Mouse (Mus musculus) Muller cell, postnatal 12 days (primary cell): ENCODE data around the gene Map1lc3b.

Experiments used
- DNase-seq: peaks from one replicate; pipeline ENCODE4 v3.0.0-alpha.2; 2015; ENCODE audit errors: inconsistent ontology term

Map1lc3b gene

GRCm38 (mm10) chr8:121607661-121608060, 17.5 kb downstream of the Map1lc3b start:
- DNase-seq: no peak

- no peak for DNase-seq
These were observed 19.1 kb downstream of the Map1lc3b start for GRCm38 (mm10) chr8:121609251-121609650.

DNA sequence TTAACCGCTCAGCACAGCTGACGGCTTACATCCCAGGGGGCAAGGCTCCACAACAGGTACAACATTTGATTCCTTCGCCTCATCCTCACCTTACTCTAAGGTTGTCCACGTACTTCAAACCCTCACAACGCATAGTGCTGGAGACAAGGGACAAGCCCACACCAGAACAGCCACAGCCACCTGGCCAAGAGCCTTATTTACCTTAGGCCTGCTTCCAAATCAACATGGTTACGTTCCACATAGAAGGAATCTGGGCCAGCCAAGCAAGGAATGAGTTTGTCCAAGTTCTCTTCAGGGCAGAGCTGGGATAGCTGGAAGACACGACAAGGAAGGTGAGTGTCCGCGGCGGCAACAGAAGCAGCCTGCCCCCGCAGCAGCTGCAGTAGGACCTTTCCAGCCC, 19.8 kb downstream of the Map1lc3b start:
- no peak for DNase-seq

- DNase-seq: no peak
These were observed 23.3 kb downstream of the Map1lc3b start for GRCm38 (mm10) chr8:121613419-121613818.

DNA sequence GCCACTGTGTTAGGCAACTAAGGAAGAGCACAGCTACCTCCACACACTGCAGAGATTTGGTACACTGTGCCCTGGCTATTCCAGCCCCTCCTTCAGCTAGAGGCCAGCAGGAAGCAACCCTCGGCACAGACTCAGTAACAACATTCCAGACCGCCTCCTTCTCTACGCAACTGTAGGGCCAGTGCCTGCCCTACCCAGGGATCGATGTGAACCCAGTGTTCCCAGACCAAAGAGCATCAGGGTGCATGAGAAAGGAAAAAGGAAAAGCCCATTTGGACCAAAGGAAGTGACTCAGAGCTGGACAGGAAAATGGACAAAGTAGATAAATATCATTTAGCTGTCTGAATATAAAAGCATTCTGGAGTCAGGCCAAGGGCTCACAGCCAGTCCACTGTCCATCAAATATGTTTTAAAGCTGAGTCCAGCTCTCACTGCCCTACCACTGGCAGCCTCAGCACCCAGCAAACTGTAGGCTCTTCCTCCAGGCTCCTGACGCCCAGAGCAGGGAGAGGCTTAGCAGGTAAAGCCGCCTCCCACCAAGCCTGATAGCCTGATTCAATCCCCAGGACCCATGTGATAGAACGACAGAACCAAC, 29.3 kb downstream of the Map1lc3b start:
- DNase-seq: peak; percentile 64

DNA sequence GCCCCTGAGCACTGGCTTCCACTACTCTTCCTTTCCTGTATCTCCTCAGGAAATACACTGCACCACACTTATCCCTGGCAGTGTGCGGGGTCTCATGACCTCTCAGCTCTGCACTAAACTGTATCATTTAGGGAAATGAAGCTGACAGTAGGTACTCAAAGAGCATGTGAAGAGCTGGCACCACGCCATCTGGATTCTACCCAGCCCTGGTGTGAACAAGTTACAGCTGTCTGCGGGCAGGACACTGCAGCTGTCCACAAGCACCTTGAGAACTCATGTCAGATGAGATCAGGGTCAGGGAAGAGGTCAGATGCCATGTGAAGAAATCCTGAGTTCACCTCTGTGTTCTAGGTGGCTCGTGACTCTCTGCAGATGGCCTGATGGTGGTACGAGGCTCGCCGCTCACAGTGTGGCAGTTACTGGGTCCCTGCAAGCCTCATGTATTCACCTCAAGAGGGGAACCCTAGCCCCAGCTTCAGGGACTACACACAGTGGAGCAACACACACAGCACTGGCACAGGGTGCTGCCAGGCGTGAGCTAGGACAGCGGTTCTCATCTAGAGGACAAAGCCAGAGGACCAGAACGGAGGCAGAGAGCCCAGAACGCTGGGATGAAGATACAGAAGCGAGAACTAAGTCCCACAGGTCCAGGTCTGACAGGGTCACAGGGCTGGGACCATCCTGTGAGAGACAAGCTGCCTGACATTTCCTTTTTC, 30.8 kb downstream of the Map1lc3b start:
- no peak for DNase-seq

DNA sequence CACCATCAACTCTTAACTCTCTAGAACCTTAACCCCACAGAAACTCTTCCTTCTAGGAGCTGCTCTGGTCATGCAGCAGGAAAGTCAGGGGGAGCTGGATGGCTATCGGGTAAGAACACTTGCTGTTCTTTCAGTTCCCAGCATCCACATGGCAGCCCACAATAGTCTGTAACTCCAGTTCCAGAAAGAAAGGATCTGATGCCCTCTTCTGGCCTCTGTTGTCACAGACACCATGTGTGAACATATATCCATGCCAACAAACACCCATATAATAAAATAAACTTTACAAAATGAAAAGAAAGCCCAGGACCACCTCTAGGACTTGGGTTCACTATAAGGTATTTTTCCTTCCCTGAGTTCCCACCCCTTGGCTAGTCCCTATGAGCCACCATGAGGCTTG, 31.7 kb downstream of the Map1lc3b start:
- DNase-seq: no peak

- no peak for DNase-seq
These were observed 32.9 kb downstream of the Map1lc3b start for GRCm38 (mm10) chr8:121623043-121623442.

- no peak for DNase-seq
These were observed 38.5 kb downstream of the Map1lc3b start for GRCm38 (mm10) chr8:121628681-121629080.

DNA sequence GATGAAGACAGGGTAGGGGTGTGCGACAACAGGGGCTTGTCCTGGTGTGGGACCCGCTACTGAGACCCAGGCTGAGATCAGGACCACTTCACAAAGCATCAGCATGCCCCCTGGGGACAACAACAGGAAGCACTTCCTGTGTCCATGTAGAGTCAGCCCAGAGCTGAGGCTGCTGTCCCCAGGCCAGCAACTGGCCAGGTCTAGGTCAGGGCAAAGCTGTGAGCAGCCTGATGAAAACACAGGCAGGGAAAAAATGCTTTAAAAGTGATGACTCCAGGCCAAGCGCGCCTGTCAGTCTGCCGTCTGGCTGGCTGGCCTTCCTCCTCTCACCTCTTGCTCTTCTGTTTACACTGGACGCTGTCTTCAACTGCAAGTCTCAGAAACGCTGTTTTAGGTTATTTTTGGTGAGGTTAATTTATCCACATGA, 41.5 kb downstream of the Map1lc3b start:
- peak; percentile 70 for DNase-seq

- DNase-seq: no peak
These were observed 42.2 kb downstream of the Map1lc3b start for GRCm38 (mm10) chr8:121632401-121632800.

DNA sequence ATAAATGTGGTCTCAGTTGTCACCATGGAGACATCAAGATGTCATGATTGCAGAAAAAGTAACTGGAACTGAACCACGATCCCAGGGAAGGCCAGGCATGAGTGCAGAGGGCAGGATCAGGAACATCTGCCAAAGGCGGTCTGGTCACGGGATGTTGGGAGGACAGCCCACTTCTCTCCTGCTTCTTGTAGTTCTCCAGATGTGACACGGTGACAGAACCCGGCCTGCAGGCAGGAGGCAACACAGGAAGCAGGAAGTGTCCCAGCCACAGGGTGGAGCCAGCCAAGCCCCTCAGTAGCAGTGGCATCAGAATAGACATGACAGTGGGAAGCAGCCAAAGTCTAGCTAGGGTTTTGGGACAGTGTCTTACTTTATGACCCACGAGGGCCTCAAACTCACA, 45.4 kb downstream of the Map1lc3b start:
- DNase-seq: no peak

DNA sequence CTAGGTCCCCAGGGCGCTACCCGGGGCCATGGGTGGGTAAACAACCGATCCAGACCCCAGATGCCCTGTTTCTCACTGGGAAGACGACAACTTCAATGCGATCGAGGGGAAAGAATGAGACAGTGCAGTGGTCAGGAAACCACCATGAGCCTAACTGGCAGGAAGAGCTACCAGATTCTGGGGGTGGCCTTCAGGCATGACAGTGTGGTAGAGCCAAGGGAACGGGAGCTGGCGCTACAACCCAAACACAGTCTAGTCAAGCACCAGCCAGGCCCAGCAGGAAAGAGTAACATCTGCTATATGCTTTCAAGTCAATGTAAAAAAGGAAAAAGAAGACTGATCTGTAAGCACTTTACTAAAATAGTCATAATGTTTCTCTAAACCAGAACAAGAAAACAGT, 46.0 kb downstream of the Map1lc3b start:
- DNase-seq: no peak

GRCm38 (mm10) chr8:121642804-121643203, 52.6 kb downstream of the Map1lc3b start:
- DNase-seq: no peak

DNA sequence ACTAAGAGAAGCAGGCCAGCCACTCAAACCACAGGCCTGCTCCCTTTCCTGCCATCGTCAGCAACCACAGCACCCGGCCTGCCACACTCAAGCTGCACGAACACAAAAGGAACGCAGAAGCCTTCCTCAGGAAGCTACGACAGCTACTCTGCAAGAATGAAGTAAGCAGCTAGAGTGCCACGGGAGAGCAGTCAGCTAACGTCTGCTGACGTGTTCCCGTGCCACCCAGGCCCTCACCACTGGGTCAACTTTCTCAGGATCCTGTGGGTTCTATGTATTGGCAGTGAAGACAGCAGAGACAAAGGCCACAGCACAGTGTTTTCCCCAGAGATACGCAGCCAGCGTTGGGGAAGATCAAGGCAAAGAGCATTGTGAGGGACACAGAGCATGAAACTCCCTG, 53.2 kb downstream of the Map1lc3b start:
- peak; percentile 71 for DNase-seq

GRCm38 (mm10) chr8:121647511-121648215, 57.5 kb downstream of the Map1lc3b start:
- no peak for DNase-seq
